Mouse (Mus musculus) adrenal gland, adult 8-10 months (tissue): ENCODE results near the gene Zfhx3. TPM values are rescaled to one million over a fixed set of nuclear protein-coding genes. Genes with fewer than 3 reads are reported as not detected.

Experiments
- DNase-seq: peaks from one replicate; pipeline ENCODE4 v3.0.0; 2022
- total RNA-seq, 4 experiments: library from RNA; stranded (reverse); gene quantifications; 2 replicates each; pipeline ENCODE4 v1.2.4; 2022

Zfhx3 gene
- total RNA-seq, 4 experiments from 2014 or later, result 40.3 to 85.2 (median 55.1) TPM

DNA sequence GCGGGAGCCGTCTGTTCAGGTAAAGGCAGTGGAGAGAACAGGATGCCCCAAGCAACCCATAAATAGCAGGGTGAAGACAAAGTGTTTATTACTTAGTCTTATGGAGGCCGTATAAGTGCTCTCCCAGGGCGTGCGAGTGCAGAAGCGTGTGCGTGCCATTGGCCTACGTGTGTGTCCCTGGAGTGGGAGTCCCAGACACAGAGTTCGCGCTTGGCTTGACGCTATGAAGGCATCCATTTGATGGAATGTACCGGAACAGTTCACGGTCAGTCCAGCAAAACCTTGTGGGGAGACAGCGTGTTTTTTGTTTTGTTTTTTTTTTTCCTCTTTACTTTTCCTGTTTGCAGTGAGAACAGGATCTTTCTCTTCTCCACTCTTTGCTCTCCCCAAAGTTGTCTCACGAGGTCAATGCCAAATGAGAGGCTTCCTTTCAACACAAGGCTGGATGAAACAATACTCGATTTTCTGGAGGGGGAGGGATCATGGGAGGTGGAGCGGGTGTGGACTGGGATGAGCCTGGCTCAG is 732.6 kb downstream of the Zfhx3 start:
- peak; percentile 55 for DNase-seq

- DNase-seq, result no peak
Measured at GRCm38 (mm10) chr8:108689694-108690093, 747.2 kb downstream of the Zfhx3 start.

- no peak for DNase-seq
Measured at GRCm38 (mm10) chr8:108690576-108691455, 748.4 kb downstream of the Zfhx3 start.

DNA sequence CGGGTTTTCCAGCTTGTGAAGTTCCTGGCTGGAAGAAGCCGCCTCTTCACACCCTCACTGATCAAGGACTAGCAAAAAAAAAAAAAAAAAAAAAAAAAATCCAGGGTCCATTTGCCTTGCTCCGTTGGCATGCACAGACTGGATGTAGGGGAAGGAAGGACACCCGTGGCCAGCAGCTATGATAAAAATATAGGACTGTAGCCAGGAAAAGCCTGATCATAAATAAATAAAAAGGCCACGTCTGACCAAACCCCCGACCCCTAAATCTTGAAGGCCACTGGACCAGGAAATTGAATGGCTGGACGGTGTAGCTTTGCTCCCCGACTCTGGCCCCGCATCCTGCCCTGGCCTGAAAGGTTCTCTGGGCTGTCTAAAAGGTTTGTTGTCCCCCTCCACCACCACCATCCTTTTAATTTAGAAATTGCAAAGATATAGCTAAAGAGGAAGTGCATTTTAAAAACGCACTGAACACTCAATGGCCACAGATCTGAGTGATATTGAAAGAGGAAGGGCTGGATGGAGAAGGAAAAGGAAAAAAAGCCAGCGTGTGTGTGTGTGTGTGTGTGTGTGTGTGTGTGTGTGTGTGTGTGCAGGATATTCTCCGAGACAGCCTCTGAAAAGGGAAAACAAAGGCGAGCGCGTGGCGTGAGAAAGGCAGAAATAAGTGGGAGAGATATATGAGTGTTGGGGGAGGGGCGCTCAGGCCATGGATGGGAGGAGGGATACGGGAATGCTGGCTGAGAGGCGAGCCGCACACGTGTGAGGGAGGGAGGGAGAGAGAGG is 749.2 kb downstream of the Zfhx3 start:
- no peak for DNase-seq

GRCm38 (mm10) chr8:108692239-108692627 is 749.8 kb downstream of the Zfhx3 start:
- no peak for DNase-seq

GRCm38 (mm10) chr8:108692669-108693665 is 750.5 kb downstream of the Zfhx3 start:
- DNase-seq, result no peak

DNA sequence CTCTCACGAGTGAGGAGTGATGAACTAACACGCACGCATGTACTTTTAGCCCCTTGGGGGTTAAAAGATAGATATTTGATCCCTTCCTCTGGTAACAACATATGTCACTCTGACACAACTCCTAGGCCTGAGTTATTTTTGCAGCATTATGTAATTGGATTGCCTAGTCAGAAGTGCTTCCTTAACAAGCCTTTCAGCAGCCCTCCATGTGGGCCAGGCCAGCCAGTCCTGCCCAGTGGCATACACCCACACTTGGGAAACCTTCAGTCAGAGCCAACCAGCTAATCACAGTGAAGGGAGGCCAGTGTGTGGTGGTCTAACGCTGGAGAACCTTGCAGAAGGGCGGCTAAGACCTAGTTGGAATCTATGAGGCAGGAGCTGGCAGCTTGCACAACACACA is 751.4 kb downstream of the Zfhx3 start:
- DNase-seq, result no peak

GRCm38 (mm10) chr8:108694516-108694915 is 752.1 kb downstream of the Zfhx3 start:
- DNase-seq, result no peak

DNA sequence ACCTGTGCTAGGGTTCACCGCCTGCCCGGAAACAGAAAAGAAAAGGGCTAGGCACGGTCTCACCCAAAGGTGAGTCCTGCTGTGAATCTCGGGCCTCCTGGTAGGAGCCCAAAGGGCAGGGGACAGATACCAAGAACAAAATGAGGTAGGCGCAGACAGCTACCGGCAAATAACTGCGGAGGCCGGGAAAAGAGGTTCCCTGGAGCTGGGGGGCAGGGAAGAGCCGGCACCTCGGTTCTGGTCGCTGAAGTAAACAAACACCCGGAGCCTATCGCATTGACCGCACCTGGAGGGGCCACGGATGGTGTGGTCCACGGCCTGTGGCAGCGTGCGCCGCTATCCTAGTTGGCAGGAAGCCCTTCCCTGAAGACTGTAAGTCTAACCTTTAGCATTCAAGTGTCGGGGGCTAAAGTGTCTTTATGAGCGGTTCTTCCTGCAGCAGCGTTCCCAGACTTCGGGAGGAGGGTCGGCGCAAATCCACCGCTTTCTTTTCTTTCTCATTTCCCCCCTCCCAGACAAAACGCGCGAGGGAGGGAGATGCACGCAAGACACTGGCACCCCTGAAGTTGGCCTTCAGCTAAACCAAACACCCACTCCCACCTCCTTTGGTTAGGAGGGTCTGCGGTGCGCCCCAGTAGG is 752.9 kb downstream of the Zfhx3 start:
- no peak for DNase-seq

- DNase-seq, result no peak
Measured at GRCm38 (mm10) chr8:108695938-108696630, 753.6 kb downstream of the Zfhx3 start.

DNA sequence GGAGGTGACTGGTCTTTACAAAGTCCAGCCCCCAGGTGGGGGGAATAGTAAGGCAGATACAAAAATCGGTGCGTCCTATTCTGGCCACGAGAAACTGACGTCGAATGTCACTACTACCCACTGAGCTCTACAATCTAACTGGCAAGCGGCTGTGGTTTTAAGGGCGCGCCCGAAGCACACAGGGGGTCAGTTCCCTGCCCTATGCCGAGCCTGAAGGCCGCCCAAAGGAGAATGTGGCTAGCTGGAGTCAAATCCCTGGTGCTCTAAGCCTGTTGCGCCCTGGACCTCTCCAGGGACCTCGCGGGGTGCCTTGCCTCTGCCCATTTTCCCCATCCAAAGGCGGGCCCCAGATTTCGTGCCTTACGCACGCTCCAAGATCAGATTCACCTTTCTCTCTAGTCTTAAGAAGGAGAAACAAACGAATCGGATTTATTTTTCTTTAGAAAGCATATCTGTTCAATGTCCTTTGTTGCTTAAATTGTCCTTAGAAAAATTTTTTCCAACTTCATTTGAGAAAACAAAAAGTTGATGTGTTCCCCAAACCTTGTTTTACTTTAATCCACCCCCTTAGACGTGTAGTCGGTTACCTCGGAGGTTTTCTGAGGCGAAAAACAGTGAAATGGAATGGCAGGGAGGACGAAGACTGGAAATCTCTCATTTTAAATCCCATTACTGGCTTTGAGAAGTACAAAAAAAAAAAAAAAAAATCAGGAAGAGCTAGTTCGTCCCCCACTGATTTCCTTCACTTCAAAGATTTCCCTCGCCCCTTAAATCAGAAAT is 754.4 kb downstream of the Zfhx3 start:
- no peak for DNase-seq

DNA sequence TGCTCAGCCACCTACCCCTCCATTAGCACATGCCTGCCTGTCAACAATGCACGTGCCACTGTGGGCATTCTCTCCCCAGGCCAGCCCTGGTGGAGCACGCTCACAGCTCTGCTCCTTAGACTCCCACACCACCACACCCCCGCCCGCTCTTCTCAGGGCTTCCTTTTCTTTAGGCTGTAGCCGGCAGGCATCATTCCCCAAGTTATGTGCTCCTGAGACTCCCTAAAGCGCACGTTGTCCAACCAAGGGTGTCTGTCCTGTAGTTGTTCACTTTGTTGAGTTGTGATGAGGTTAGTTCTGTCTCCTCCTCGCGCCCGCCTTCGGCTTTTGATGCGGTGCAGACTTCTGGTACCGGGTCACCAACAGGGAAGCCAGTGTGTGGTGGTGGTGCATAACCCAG is 755.1 kb downstream of the Zfhx3 start:
- DNase-seq, result no peak

- no peak for DNase-seq
Measured at GRCm38 (mm10) chr8:108698101-108698660, 755.7 kb downstream of the Zfhx3 start.

DNA sequence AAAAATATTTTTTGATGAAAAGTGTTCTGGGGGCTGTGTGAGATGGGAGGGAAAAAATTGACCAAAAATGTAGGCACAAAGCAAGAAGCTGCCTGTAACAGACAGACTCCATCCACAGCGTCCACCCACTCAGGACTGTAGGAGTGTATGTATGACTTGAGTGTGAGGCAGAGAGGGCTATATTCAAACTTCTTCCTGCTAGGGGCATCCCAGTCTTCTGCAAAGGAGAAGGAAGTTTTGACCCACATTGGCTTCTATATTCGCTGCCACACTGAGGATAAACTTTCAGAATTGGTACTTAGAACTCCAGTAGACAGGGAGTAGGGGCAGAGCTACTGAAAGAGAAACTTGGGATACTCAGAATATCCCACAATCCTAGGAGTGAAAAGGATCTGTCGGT is 756.6 kb downstream of the Zfhx3 start:
- no peak for DNase-seq

- no peak for DNase-seq
Measured at GRCm38 (mm10) chr8:108699454-108700345, 757.3 kb downstream of the Zfhx3 start.

GRCm38 (mm10) chr8:108701381-108702175 is 759.1 kb downstream of the Zfhx3 start:
- no peak for DNase-seq

DNA sequence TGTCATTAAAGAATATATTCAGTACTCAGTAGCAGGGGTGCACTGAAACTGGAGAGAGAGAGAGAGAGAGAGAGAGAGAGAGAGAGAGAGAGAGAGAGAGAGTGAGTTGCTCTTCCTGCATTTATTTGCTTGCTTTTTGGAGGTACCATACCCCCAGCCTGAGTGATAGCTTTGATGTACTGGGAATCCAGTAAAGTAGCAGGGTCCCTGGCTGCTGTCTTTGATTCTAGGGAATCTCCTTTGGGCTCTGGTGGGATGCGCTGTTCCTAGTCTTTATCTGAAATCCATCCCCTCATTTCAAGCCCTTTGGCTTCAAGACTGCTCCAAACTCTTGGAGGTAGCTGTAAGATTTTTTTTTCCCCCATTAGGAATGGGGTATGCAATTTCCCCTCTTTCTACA is 759.8 kb downstream of the Zfhx3 start:
- no peak for DNase-seq

DNA sequence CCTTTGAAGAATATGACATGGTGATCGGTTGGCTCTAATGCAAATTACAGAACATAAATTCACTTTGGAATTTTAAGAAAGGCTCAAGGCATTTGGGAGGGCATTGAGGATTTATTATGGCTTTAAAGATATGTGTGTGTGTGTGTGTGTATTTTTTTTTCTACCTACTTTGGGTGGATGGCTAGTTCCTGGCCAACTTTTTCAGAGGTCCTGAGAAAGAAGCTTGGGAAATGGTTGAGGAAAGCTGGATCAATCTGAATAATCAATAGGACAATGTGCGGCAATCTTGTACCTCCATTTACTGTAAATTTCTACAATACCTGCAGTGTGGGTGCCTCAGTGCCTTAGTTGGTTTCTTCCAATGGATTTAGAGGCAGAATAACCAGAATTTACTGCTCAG is 763.3 kb downstream of the Zfhx3 start:
- no peak for DNase-seq
